Comparison of ENCODE assay signal across 14 mouse cellular contexts in the genomic region with DNA sequence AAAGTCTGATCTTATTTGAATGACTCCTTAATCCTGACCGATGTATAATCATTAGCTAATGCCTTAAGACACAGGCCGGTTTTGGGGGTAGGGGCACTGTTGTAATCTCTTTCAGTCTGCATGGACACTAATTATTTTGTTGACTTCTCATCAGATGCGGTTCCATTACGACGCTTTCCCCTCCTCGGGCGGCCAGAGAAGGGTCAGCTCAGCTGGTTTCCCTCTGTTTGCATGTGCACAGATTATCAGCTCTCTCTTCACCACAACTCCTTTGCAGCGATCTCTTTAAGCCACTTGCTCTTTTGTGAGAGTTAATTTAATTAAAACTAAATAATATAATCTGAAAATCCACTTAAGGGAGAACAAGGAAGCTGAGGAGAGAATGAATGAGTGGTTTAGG. TPM values are rescaled to one million over a fixed set of nuclear protein-coding genes. Genes with fewer than 3 reads are reported as not detected.
DNase-seq lines count a peak whose midpoint lies in the region; ATAC-seq and TF ChIP-seq lines count a peak whose summit lies in the region.
"Had no signal": no experiment of that assay in that cellular context is flagged by ENCODE, and none has a peak within 500 bp of the region (broad histone marks: within the 10 kb centered on the region; RNA-seq: fewer than 3 reads in every experiment).

No protein-coding gene starts in this region.

- in situ Hi-C loops in CH12.LX (cut with MboI; ENCODE audit: low pct_ligation_motif_present, low pct_unique_long_range_greater_than_20kb, low sequenced_read_pairs): no loop called here

- no peaks in the 10 kb centered on the region for H3K27me3 ChIP-seq in CH12.LX (replicated peaks)
- H3K27me3 ChIP-seq in embryonic facial prominence, embryonic 14.5 days (replicated peaks; ENCODE audit: control insufficient read depth, insufficient read depth, low read length): no peaks in the 10 kb centered on the region
- no peaks in the 10 kb centered on the region for H3K27me3 ChIP-seq in hindbrain, embryonic 12.5 days
- no peaks in the 10 kb centered on the region for H3K27me3 ChIP-seq in midbrain, embryonic 15.5 days (replicated peaks)
- no peaks in the 10 kb centered on the region for H3K27me3 ChIP-seq in heart, embryonic 12.5 days (replicated peaks)
- H3K27me3 ChIP-seq: limb, embryonic 15.5 days; stomach, embryonic 15.5 days had no signal

- no peaks in the 10 kb centered on the region for H3K36me3 ChIP-seq in CH12.LX (replicated peaks in 1 of 2; ENCODE audit: control insufficient read depth in 1 of 2, insufficient read depth in 1 of 2, low read length in 1 of 2)
- H3K36me3 ChIP-seq in embryonic facial prominence, embryonic 14.5 days (ENCODE audit: control insufficient read depth, insufficient read depth, low read length): peaks cover 16% of the 10 kb centered on the region
- H3K36me3 ChIP-seq in hindbrain, embryonic 12.5 days: peaks cover 5% of the 10 kb centered on the region; the same call in 1 of the 2 replicates
- H3K36me3 ChIP-seq in midbrain, embryonic 15.5 days (replicated peaks): no peaks in the 10 kb centered on the region
- peaks cover 5% of the 10 kb centered on the region; the same call in 1 of the 2 replicates for H3K36me3 ChIP-seq in heart, embryonic 12.5 days
- H3K36me3 ChIP-seq: stomach, embryonic 15.5 days had no signal

- dilution Hi-C loops in CH12.LX (cut with MboI; ENCODE audit: extremely low pct_ligation_motif_present, extremely low pct_unique_long_range_greater_than_20kb, low sequenced_read_pairs): no loop called here

- H3K4me2 ChIP-seq in CH12.LX (ENCODE audit: insufficient read depth, low read depth, poor library complexity, severe bottlenecking): peak overlapping the region; percentile 17; the same call in 1 of the 2 replicates
- H3K4me2 ChIP-seq in embryonic facial prominence, embryonic 14.5 days (ENCODE audit: low read depth, low read length): no peak overlapping the region
- H3K4me2 ChIP-seq in hindbrain, embryonic 12.5 days (replicated peaks): peak overlapping the region; percentile 47
- no peak overlapping the region for H3K4me2 ChIP-seq in midbrain, embryonic 15.5 days
- H3K4me2 ChIP-seq in heart, embryonic 12.5 days: no peak overlapping the region
- H3K4me2 ChIP-seq: limb, embryonic 15.5 days had no signal

- TF ChIP-seq POLR2A in CH12.LX (IDR thresholded peaks at IDR 0.05; ENCODE audit: low read depth, low read length): no peak

- no peak for TF ChIP-seq RAD21 in CH12.LX (IDR thresholded peaks at IDR 0.05; ENCODE audit: low read depth, low read length)

- H3K9ac ChIP-seq in CH12.LX (ENCODE audit: insufficient read depth, low read depth): no peak overlapping the region
- no peak overlapping the region for H3K9ac ChIP-seq in embryonic facial prominence, embryonic 14.5 days (ENCODE audit: low read depth, low read length)
- 0 out of 2 replicates have a peak overlapping the region, but pooled peaks have one; percentile 39 for H3K9ac ChIP-seq in hindbrain, embryonic 12.5 days
- H3K9ac ChIP-seq in midbrain, embryonic 15.5 days: no peak overlapping the region
- no peak overlapping the region for H3K9ac ChIP-seq in heart, embryonic 12.5 days
- H3K9ac ChIP-seq: limb, embryonic 15.5 days; lung, embryonic 14.5 days; stomach, embryonic 15.5 days had no signal

- no peaks in the 10 kb centered on the region for H3K9me3 ChIP-seq in CH12.LX (replicated peaks; ENCODE audit: low read length)
- H3K9me3 ChIP-seq in embryonic facial prominence, embryonic 14.5 days (ENCODE audit: control insufficient read depth, low read length): no peaks in the 10 kb centered on the region
- H3K9me3 ChIP-seq in hindbrain, embryonic 12.5 days (replicated peaks): no peaks in the 10 kb centered on the region
- H3K9me3 ChIP-seq in midbrain, embryonic 15.5 days: no peaks in the 10 kb centered on the region
- H3K9me3 ChIP-seq in heart, embryonic 12.5 days (replicated peaks): 0 out of 2 replicates have a peak, but pooled peaks cover 4% of the 10 kb centered on the region
- H3K9me3 ChIP-seq: limb, embryonic 15.5 days; stomach, embryonic 15.5 days had no signal

- no peak for DNase-seq in CH12.LX (ENCODE audit: extremely low read depth)
- DNase-seq in embryonic facial prominence, embryonic 14.5 days (ENCODE audit: low spot score): no peak
- DNase-seq in Muller cell, postnatal 12 days (ENCODE audit: inconsistent ontology term): no peak
- DNase-seq in spleen, adult 12 weeks (ENCODE audit: low spot score): no peak
- no peak for DNase-seq in thymus, postnatal 0 days (ENCODE audit: low spot score)
- DNase-seq: kidney, postnatal 25 days; lung, embryonic 14.5 days; thymus, postnatal 4 days had no signal

- H3K79me2 ChIP-seq in CH12.LX (replicated peaks; ENCODE audit: control insufficient read depth, extremely low read depth, insufficient read depth, poor library complexity, severe bottlenecking): no peaks in the 10 kb centered on the region

- 51% methylated on average over 8 of the region's 8 CpGs for WGBS in embryonic facial prominence, embryonic 14.5 days
- WGBS in hindbrain, embryonic 12.5 days: 22% methylated on average over 8 of the region's 8 CpGs
- WGBS in midbrain, embryonic 15.5 days: 8% methylated on average over 8 of the region's 8 CpGs
- WGBS in heart, embryonic 12.5 days: 50% methylated on average over 8 of the region's 8 CpGs

- no peak overlapping the region for H3K4me3 ChIP-seq in CH12.LX (replicated peaks in 1 of 3; ENCODE audit: low read depth in 2 of 3, low read length in 2 of 3, poor library complexity in 1 of 3)
- H3K4me3 ChIP-seq in embryonic facial prominence, embryonic 14.5 days (ENCODE audit: low read depth, low read length): no peak overlapping the region
- no peak overlapping the region for H3K4me3 ChIP-seq in hindbrain, embryonic 12.5 days
- no peak overlapping the region for H3K4me3 ChIP-seq in midbrain, embryonic 15.5 days
- H3K4me3 ChIP-seq in heart, embryonic 12.5 days: no peak overlapping the region
- H3K4me3 ChIP-seq: left cerebral cortex, adult 2 months; limb, embryonic 15.5 days; stomach, embryonic 15.5 days had no signal

- H3K27ac ChIP-seq in CH12.LX (ENCODE audit: insufficient read depth, low read depth): no peak overlapping the region
- H3K27ac ChIP-seq in embryonic facial prominence, embryonic 14.5 days (replicated peaks; ENCODE audit: low read depth, low read length): peak overlapping the region; percentile 54; the same call in 1 of the 2 replicates
- peak overlapping the region; percentile 91 for H3K27ac ChIP-seq in hindbrain, embryonic 12.5 days
- peak overlapping the region; percentile 82 for H3K27ac ChIP-seq in midbrain, embryonic 15.5 days
- H3K27ac ChIP-seq in heart, embryonic 12.5 days (ENCODE audit: poor library complexity, severe bottlenecking): no peak overlapping the region
- H3K27ac ChIP-seq: limb, embryonic 15.5 days; stomach, embryonic 15.5 days had no signal

- no peak for TF ChIP-seq CTCF in CH12.LX (conservative IDR thresholded peaks at IDR 0.05 in 1 of 2, IDR thresholded peaks at IDR 0.05 in 1 of 2; ENCODE audit: low read depth in 2 of 2, low read length in 2 of 2)

- no peak for ATAC-seq in embryonic facial prominence, embryonic 14.5 days (ENCODE audit: low read depth)
- no peak for ATAC-seq in hindbrain, embryonic 12.5 days (ENCODE audit: low FRiP score)
- ATAC-seq in midbrain, embryonic 15.5 days (replicated peaks): no peak
- ATAC-seq in heart, embryonic 12.5 days (ENCODE audit: insufficient number of reproducible peaks, low FRiP score): no peak

- no peak for TF ChIP-seq EP300 in CH12.LX (IDR thresholded peaks at IDR 0.05; ENCODE audit: low read length)

- H3K4me1 ChIP-seq in CH12.LX (ENCODE audit: control insufficient read depth in 1 of 2, insufficient read depth in 2 of 2): peaks cover 11 to 31% of the 10 kb centered on the region in 2 experiments; a peak in 3 of 4 replicates
- peaks cover 68% of the 10 kb centered on the region for H3K4me1 ChIP-seq in embryonic facial prominence, embryonic 14.5 days (ENCODE audit: control insufficient read depth, insufficient read depth, low read length)
- peaks cover 77% of the 10 kb centered on the region for H3K4me1 ChIP-seq in hindbrain, embryonic 12.5 days
- peaks cover 66% of the 10 kb centered on the region for H3K4me1 ChIP-seq in midbrain, embryonic 15.5 days
- H3K4me1 ChIP-seq in heart, embryonic 12.5 days (replicated peaks): peaks cover 55% of the 10 kb centered on the region

TF ChIP-seq in CH12.LX, 34 proteins besides CTCF, POLR2A, EP300 and RAD21:
- TF ChIP-seq MAFK (IDR thresholded peaks at IDR 0.05; ENCODE audit: insufficient replicate concordance, low read length) (no peak), KAT2A (IDR thresholded peaks at IDR 0.05; ENCODE audit: insufficient replicate concordance, low read length) (no peak), ZMIZ1 (IDR thresholded peaks at IDR 0.05; ENCODE audit: low read depth, low read length) (no peak), PAX5 (IDR thresholded peaks at IDR 0.05; ENCODE audit: low read length) (no peak), MXI1 (IDR thresholded peaks at IDR 0.05; ENCODE audit: low read depth, low read length) (no peak), CHD1 (IDR thresholded peaks at IDR 0.05; ENCODE audit: low read depth, low read length) (no peak), UBTF (IDR thresholded peaks at IDR 0.05; ENCODE audit: low read depth, low read length) (no peak), SIN3A (IDR thresholded peaks at IDR 0.05; ENCODE audit: low read length) (no peak), GABPA (IDR thresholded peaks at IDR 0.05; ENCODE audit: insufficient replicate concordance, low read depth, low read length) (no peak), IRF4 (IDR thresholded peaks at IDR 0.05; ENCODE audit: low read depth, low read length) (no peak), RCOR1 (conservative IDR thresholded peaks at IDR 0.05; ENCODE audit: low read depth, low read length) (no peak), HCFC1 (IDR thresholded peaks at IDR 0.05; ENCODE audit: low read depth, low read length) (no peak), ZKSCAN1 (IDR thresholded peaks at IDR 0.05; ENCODE audit: borderline replicate concordance, low read depth, low read length) (no peak)

RNA-seq across cellular contexts. Expression of gene Boc, which starts 29.0 kb away (rescaled TPM):
- total RNA-seq in CH12.LX (2012; rRNA removed) (0.25 and 0.29 TPM in 2 replicates), CH12.LX (2014; rRNA removed) (0.47 and 0.67 TPM in 2 replicates)
- 1.2 and 1.5 TPM in 2 replicates for polyA plus RNA-seq in CH12.LX (2012; ENCODE audit: insufficient read length, low read depth)
- polyA plus RNA-seq in embryonic facial prominence, embryonic 14.5 days (2014; fragmentation: Nextera tagmentation; extraction: Ambion mirVana): 34.8 and 43.6 TPM in 2 replicates
- polyA plus RNA-seq in hindbrain, embryonic 12.5 days (2016; fragmentation: Nextera tagmentation; extraction: Ambion mirVana): 35.5 and 37.5 TPM in 2 replicates
- 11.7 and 15.8 TPM in 2 replicates for polyA plus RNA-seq in midbrain, embryonic 15.5 days (2015; fragmentation: Nextera tagmentation; extraction: Ambion mirVana)
- polyA plus RNA-seq in thymus, postnatal 0 days (2015; fragmentation: Nextera tagmentation; extraction: Ambion mirVana): 4.4 and 4.5 TPM in 2 replicates
- polyA plus RNA-seq in heart, embryonic 12.5 days (2016; fragmentation: Nextera tagmentation; extraction: Ambion mirVana): 7.9 and 9.3 TPM in 2 replicates

Comparison
In these comparisons a context has a peak if more than half of its experiments do, and no peak if none do; other contexts are left out.
1. H3K27ac ChIP-seq: peak in embryonic facial prominence, embryonic 14.5 days (single experiment), hindbrain, embryonic 12.5 days (single experiment) and midbrain, embryonic 15.5 days (single experiment); none in CH12.LX (single experiment) and heart, embryonic 12.5 days (single experiment).
2. H3K4me2 ChIP-seq: peak in CH12.LX (single experiment) and hindbrain, embryonic 12.5 days (single experiment); none in embryonic facial prominence, embryonic 14.5 days (single experiment), midbrain, embryonic 15.5 days (single experiment) and heart, embryonic 12.5 days (single experiment).